In the genomic region with DNA sequence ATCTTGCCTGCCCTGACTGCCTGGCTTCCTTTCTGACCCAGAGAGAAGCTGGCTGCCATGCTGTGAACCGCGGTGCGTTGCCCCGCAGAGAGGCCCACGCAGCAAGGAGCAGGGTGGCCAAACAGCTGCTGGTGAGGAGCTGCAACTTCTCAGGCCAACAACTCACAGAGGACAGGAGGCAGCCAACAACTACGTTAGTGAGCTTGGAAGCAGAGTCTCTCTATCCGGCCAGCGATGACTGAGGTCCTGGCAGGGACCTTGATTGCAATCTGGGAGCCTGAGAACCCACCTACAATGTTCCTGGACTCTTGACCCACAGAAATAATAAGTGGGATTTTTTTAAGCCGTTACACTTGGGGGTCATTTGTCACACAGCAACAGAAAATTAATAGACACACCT, we compare ENCODE assay signal across 19 mouse cellular contexts. TPM values are rescaled to one million over a fixed set of nuclear protein-coding genes. Genes with fewer than 3 reads are reported as not detected.
DNase-seq lines count a peak whose midpoint lies in the region; TF ChIP-seq lines count a peak whose summit lies in the region.
"Had no signal": no experiment of that assay in that cellular context is flagged by ENCODE, and none has a peak within 500 bp of the region (broad histone marks: within the 10 kb centered on the region; RNA-seq: fewer than 3 reads in every experiment).

No protein-coding gene starts in this region.

- peak; percentile 70 to 75 for DNase-seq in cerebellum, postnatal 10 days
- no peak for DNase-seq in cerebellum, adult 9-10 months
- peak; percentile 33 for DNase-seq in left cerebral cortex, postnatal 4 days
- DNase-seq in left cerebral cortex, postnatal 25 days (ENCODE audit: low spot score in 2 of 2): no peak
- DNase-seq in gastrocnemius, adult 2 months: peak; percentile 65
- peak; percentile 43 to 74 for DNase-seq in gastrocnemius, postnatal 4 days (ENCODE audit: low spot score in 2 of 2)
- DNase-seq in T-cell, adult 2 months (ENCODE audit: low spot score): no peak
- no peak for DNase-seq in liver
- DNase-seq: adrenal gland, postnatal 25 days; cerebellum, postnatal 25 days; kidney, adult 11 months; kidney, postnatal 36 days; lung, adult 18-20 months; thymus, postnatal 36 days had no signal

- intact Hi-C loops in left cerebral cortex, postnatal 4 days (cut with DNase I): no loop called here
- intact Hi-C loops in left cerebral cortex, postnatal 25 days (cut with DNase I): no loop called here
- intact Hi-C loops in gastrocnemius, adult 2 months (cut with DNase I): no loop called here

- H3K27ac ChIP-seq in gastrocnemius, adult 2 months: no peak overlapping the region
- H3K27ac ChIP-seq: heart, embryonic 10.5 days; hindbrain, embryonic 12.5 days; liver, embryonic 12.5 days; midbrain, embryonic 13.5 days had no signal

- peak overlapping the region; percentile 42 for H3K4me3 ChIP-seq in gastrocnemius, adult 2 months
- H3K4me3 ChIP-seq: heart, embryonic 10.5 days; hindbrain, embryonic 12.5 days; kidney, embryonic 15.5 days; liver, embryonic 12.5 days; midbrain, embryonic 13.5 days had no signal

- no peak for TF ChIP-seq CTCF in gastrocnemius, adult 2 months (IDR thresholded peaks at IDR 0.05)

RNA-seq across cellular contexts. Expression of gene Phactr2, which starts 49.0 kb away (rescaled TPM):
- total RNA-seq in left cerebral cortex, postnatal 4 days (2021): 10 to 100 TPM; 12.5 to 14.1 TPM
- 10 to 100 TPM; 24.5 to 27.1 TPM for total RNA-seq in left cerebral cortex, postnatal 25 days (2021)
- total RNA-seq in gastrocnemius, adult 2 months (2021): 10 to 100 TPM; 16.0 to 19.6 TPM
- 10 to 100 TPM; 75.0 to 78.7 TPM for total RNA-seq in gastrocnemius, postnatal 4 days (2021)

Comparison
In these comparisons a context has a peak if more than half of its experiments do, and no peak if none do; other contexts are left out.
1. DNase-seq: peak in cerebellum, postnatal 10 days (2 of 2), left cerebral cortex, postnatal 4 days (single experiment), gastrocnemius, adult 2 months (single experiment) and gastrocnemius, postnatal 4 days (2 of 2); none in cerebellum, adult 9-10 months (single experiment), left cerebral cortex, postnatal 25 days (0 of 2), T-cell, adult 2 months (single experiment) and liver (single experiment).